Mouse (Mus musculus): ENCODE results near the gene Gps2. TPM values are rescaled to one million over a fixed set of nuclear protein-coding genes. Genes with fewer than 3 reads are reported as not detected.

Gene Gps2
- 84.5 and 85.1 TPM in 2 replicates for polyA plus RNA-seq (2015; fragmentation: Nextera tagmentation; extraction: Ambion mirVana)

DNA sequence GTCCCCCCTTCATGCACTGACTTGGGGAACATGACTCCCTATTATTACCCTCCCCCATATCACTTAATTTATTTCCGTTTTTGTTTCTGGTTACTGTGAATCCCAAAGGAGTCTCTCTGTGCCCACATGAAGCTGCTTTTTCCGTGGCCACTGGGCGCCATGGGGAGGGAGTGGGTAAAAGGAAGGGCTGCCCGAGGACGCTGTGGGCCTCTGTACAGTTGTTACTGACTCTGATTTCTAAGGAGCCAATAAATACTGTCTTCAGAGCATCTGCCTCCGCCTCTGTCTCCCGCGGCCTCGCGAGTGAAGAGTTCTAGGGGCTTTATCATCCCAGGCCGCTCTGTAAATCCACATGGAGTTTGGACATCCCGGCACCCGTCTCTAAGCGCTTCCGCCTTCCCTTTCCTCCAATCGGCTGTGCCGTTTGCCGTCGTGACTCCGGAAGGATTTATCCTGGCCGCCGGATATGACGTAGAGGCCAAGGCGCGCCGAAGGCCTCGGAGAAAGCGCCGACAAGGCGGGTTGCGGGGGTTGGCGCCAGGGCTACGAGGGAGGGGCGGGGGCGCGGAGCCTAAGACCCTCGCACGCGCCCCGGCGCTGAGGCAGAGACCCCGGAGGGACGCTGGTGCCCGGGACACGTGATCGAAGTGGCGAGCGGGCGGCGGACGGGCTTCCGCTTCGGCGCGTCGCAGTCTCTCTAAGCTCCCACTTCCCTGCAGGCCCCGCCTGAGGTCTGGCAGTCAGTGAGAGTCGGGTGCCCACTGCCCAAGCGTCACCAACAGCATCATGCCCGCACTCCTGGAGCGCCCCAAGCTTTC, at the start of gene Gps2:
TSS of gene Gps2 (plus strand) at position 335 of the 818 bp plus-strand sequence.
- ATAC-seq (ENCODE audit: insufficient number of reproducible peaks, low FRiP score, low TSS enrichment, low read depth) = peak; percentile 89

DNA sequence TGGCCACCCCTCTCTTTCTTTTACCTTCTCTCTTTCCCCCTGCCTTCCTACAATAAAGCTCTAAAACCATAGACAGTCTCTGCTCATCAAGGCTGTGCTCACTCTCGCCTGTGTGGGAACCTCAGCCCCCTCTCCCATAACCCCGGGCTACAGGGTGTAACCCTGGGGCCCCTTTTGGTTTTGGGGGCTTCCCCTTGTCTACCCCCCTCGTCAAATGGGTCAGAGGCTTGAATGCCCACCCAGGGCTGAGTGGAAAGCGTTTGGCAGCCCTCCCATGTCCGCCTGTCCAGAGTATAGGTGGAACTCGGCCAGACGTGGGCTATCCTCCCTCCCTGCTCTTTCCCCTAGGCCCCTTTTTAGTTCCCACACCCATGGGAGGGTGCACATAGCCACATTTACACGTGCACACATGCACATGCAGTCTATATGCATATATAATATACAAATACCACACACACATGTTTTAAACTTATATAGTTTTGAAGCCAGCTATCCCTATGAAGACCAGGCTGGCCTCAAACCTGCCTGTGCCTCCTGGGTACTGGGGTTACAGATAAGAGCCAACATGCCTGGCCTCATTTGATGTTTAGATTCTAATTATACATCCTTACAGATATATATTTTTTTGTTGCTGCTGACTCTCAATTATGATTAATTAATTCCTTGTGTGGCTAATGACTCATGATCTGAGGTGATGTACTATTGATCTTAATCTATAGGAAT, 49.4 kb upstream of the Gps2 start:
- no peak for ATAC-seq (ENCODE audit: insufficient number of reproducible peaks, low FRiP score, low TSS enrichment, low read depth)
- H3K27ac ChIP-seq (replicated peaks) = no peak overlapping the region
- peaks cover 5% of the 10 kb centered on the region; the same call in 1 of the 2 replicates for H3K4me1 ChIP-seq
- no peaks in the 10 kb centered on the region for H3K27me3 ChIP-seq
- H3K4me3 ChIP-seq (replicated peaks) = no peak overlapping the region
- H3K4me2 ChIP-seq (replicated peaks) = no peak overlapping the region
- H3K9ac ChIP-seq = no peak overlapping the region
- WGBS = 47% methylated on average over 8 of the region's 8 CpGs
- H3K36me3 ChIP-seq = no peaks in the 10 kb centered on the region
- H3K9me3 ChIP-seq (replicated peaks) = no peaks in the 10 kb centered on the region

More for the DNA sequence above, at the start of gene Gps2:
- no peaks in the 10 kb centered on the region for H3K9me3 ChIP-seq (replicated peaks)
- H3K4me3 ChIP-seq (replicated peaks) = peak within 1 kb of the TSS; percentile 75
- H3K36me3 ChIP-seq = peaks cover 85% of the 10 kb centered on the region
- H3K4me1 ChIP-seq = peaks cover 37% of the 10 kb centered on the region
- H3K27me3 ChIP-seq = no peaks in the 10 kb centered on the region
- H3K4me2 ChIP-seq (replicated peaks) = peak within 1 kb of the TSS; percentile 89
- peak within 1 kb of the TSS; percentile 92 for H3K27ac ChIP-seq (replicated peaks)
- H3K9ac ChIP-seq = peak within 1 kb of the TSS; percentile 80
- 1% methylated on average over 61 of the region's 61 CpGs for WGBS

DNA sequence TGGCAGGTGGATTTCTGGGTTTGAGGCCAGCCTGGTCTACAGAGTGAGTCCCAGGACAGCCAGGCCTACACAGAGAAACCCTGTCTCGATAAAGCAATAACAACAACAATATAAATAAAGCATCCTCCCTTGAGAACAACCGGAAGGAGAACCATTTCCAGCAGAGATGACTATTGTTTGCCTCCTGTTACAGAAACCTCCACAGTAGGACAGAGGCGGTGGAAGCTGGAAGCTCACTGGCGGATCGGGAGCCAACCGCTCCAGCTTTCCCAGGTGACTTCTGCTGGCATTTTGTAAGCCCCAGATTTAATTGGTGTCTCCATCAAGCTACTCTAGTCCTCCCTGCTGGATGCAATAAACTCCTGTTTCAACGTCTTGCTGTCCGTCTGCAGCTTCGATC, 48.1 kb upstream of the Gps2 start:
- Histone ChIP-seq H3K36me3 (no peaks in the 10 kb centered on the region), H3K27me3 (no peaks in the 10 kb centered on the region), H3K4me3 (replicated peaks) (no peak overlapping the region), H3K9ac (no peak overlapping the region), H3K4me1 (peaks cover 5% of the 10 kb centered on the region; the same call in 1 of the 2 replicates), H3K4me2 (replicated peaks) (no peak overlapping the region), H3K27ac (replicated peaks) (no peak overlapping the region), H3K9me3 (replicated peaks) (no peaks in the 10 kb centered on the region)
- WGBS = 78% methylated on average over 9 of the region's 9 CpGs
- no peak for ATAC-seq (ENCODE audit: insufficient number of reproducible peaks, low FRiP score, low TSS enrichment, low read depth)

DNA sequence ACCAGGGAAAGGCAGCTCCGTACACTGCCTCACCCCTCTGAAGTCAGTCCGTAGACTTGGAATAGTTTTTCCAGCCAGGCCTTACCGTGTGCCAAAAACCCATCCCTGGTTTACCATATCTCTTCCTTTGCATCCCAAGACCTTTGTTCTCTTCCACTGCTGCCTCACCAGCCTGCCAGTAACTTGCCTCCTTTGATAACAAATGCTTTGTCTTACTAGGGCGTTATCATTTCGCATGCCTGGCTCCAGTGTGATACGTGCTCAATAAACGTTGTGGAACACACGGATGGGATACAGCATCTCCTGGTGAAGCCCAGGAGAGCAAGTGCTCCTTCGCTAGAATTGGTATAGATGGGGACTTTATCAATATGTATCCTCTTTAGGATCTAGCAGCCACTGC, 46.4 kb upstream of the Gps2 start:
- Histone ChIP-seq H3K9me3 (replicated peaks) (no peaks in the 10 kb centered on the region), H3K9ac (no peak overlapping the region), H3K4me3 (replicated peaks) (no peak overlapping the region), H3K27me3 (no peaks in the 10 kb centered on the region), H3K4me2 (replicated peaks) (no peak overlapping the region), H3K36me3 (no peaks in the 10 kb centered on the region), H3K4me1 (peaks cover 5% of the 10 kb centered on the region; the same call in 1 of the 2 replicates), H3K27ac (replicated peaks) (no peak overlapping the region)
- ATAC-seq (ENCODE audit: insufficient number of reproducible peaks, low FRiP score, low TSS enrichment, low read depth) = no peak
- 74% methylated on average over 9 of the region's 9 CpGs for WGBS

DNA sequence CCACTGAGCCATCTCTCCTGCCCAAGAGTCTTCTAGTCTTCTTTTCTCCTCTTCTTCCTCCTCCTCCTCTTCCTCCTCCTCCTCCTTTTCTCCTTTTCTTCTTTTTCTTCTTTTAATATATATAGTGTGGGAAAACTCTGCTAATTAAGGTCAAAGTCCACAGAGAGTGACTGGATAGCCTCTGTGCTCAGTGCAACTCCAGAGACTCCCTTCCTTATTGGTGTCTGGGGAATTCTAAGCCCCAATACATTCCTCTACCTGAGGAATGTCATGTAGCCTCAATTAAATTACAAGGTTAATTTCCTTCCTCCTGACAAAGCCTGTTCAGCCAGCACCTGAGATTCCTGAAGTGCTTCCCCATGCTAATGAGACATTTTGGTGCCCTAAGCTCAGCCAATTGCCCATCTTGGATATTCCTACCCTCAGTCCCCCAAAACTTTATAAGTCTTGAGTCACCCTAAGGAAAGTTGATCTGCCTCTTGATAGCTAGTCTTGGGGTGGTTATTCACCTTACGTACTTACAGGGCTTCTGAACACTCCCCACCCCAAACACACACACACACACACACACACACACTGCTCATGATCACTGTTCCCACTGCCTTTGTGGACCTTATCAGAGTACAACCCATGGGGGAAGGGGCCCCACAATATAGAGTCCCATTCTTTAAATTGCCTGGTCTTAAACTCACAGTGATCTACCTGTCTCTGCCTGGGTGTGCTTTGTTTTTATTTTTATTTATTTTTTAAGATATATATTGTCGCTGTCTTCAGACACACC, 43.2 kb upstream of the Gps2 start:
- ATAC-seq (ENCODE audit: insufficient number of reproducible peaks, low FRiP score, low TSS enrichment, low read depth) = no peak
- no peak overlapping the region for H3K4me2 ChIP-seq (replicated peaks)
- WGBS = 87% methylated on average over 2 of the region's 2 CpGs

DNA sequence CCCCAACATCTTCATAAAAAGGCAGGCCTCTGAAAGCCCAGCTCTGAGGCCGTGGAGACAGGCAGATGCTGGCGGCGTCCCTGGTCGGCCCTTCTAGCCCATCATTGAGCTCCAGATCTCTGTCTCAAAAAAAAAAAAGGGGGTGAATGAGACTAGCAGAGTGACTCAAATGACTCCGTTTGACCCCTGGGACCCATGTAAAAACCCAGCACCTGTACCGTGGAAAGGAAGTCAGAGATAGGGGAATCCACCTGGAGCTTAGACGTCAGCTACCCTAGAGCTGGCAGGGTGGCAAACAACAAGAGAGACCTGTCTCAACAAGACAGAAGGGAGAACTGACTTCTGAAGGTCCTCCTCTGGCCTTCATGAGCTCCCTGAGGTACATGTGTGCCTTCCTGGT, 41.9 kb upstream of the Gps2 start:
- WGBS = 82% methylated on average over 7 of the region's 7 CpGs
- Histone ChIP-seq H3K9ac (no peak overlapping the region), H3K36me3 (no peaks in the 10 kb centered on the region), H3K9me3 (replicated peaks) (no peaks in the 10 kb centered on the region), H3K4me2 (replicated peaks) (no peak overlapping the region), H3K4me3 (replicated peaks) (no peak overlapping the region), H3K4me1 (peaks cover 16% of the 10 kb centered on the region), H3K27me3 (no peaks in the 10 kb centered on the region), H3K27ac (replicated peaks) (no peak overlapping the region)
- ATAC-seq (ENCODE audit: insufficient number of reproducible peaks, low FRiP score, low TSS enrichment, low read depth) = no peak

More for the DNA sequence above, 43.2 kb upstream of the Gps2 start:
- Histone ChIP-seq H3K27ac (replicated peaks) (no peak overlapping the region), H3K9me3 (replicated peaks) (no peaks in the 10 kb centered on the region), H3K4me1 (peaks cover 3% of the 10 kb centered on the region), H3K4me3 (replicated peaks) (no peak overlapping the region), H3K27me3 (no peaks in the 10 kb centered on the region), H3K9ac (no peak overlapping the region), H3K36me3 (no peaks in the 10 kb centered on the region)

DNA sequence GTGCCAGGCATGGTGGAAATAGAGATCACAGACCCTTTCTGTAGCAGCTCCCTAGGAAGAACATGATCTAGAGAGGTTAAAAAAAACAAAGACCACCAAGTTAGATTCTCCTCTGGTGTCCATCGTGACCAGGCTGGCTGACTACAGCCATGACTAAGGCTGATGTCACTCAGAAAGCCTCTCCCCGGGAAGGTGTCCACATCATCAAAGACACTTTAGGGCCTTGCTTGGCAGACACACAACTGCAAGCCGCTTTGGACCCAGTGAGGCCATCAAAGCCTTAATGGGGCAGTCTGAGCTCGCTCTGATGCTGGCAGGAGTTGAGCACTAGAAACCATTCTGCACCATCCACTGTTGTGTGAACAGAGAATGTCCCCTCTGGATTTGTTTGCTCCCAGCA, 41.2 kb upstream of the Gps2 start:
- Histone ChIP-seq H3K9me3 (replicated peaks) (no peaks in the 10 kb centered on the region), H3K27ac (replicated peaks) (no peak overlapping the region), H3K4me2 (replicated peaks) (no peak overlapping the region), H3K4me1 (peaks cover 23% of the 10 kb centered on the region), H3K27me3 (no peaks in the 10 kb centered on the region), H3K36me3 (no peaks in the 10 kb centered on the region), H3K9ac (no peak overlapping the region), H3K4me3 (replicated peaks) (no peak overlapping the region)
- WGBS = 78% methylated on average over 4 of the region's 4 CpGs
- no peak for ATAC-seq (ENCODE audit: insufficient number of reproducible peaks, low FRiP score, low TSS enrichment, low read depth)

DNA sequence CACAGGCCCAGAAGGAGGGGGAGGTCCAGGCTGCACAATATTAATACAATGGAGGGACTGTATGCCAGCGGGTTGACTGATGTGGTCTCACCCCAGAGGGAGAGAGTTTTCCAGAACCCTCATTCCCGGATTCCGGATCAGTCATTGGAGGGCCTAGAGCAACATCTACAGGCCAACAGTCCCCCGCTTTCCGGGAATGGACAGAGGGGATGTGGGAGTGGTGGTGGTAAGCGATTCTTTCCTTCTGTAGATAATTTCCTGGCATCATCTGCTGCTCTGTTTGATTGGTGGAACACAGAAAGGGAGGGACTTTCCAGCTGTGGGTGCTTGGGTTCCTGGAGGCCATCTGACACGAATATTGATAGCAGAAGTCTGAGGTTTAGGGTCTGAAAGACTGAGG, 37.5 kb upstream of the Gps2 start:
- peak; percentile 52 for ATAC-seq (ENCODE audit: insufficient number of reproducible peaks, low FRiP score, low TSS enrichment, low read depth)
- 22% methylated on average over 7 of the region's 7 CpGs for WGBS
- H3K9me3 ChIP-seq (replicated peaks) = no peaks in the 10 kb centered on the region
- no peak overlapping the region for H3K4me3 ChIP-seq (replicated peaks)
- peak overlapping the region; percentile 94 for H3K27ac ChIP-seq (replicated peaks)
- H3K9ac ChIP-seq = no peak overlapping the region
- no peaks in the 10 kb centered on the region for H3K36me3 ChIP-seq
- H3K4me2 ChIP-seq (replicated peaks) = peak overlapping the region; percentile 88
- no peaks in the 10 kb centered on the region for H3K27me3 ChIP-seq
- peaks cover 57% of the 10 kb centered on the region for H3K4me1 ChIP-seq

- Histone ChIP-seq H3K4me1 (peaks cover 64% of the 10 kb centered on the region), H3K4me2 (replicated peaks) (peak overlapping the region; percentile 88), H3K9ac (0 out of 2 replicates have a peak overlapping the region, but pooled peaks have one; percentile 9), H3K36me3 (no peaks in the 10 kb centered on the region), H3K4me3 (replicated peaks) (peak overlapping the region; percentile 26), H3K9me3 (replicated peaks) (no peaks in the 10 kb centered on the region), H3K27ac (replicated peaks) (peak overlapping the region; percentile 94), H3K27me3 (no peaks in the 10 kb centered on the region)
- whole genome bisulfite sequencing = 2% methylated on average over 12 of the region's 12 CpGs
- ATAC-seq (ENCODE audit: insufficient number of reproducible peaks, low FRiP score, low TSS enrichment, low read depth) = peak; percentile 36; the same call in 1 of the 2 replicates
Observed at GRCm38 (mm10) chr11:69876867-69877266, 36.8 kb upstream of the Gps2 start.

GRCm38 (mm10) chr11:69877878-69878277, 35.8 kb upstream of the Gps2 start, which contains the start of gene Tmem95:
Gene Tmem95 (minus strand): TSS chr11:69878018.
- H3K4me3 ChIP-seq (replicated peaks) = peak within 1 kb of the TSS; percentile 26
- ATAC-seq (ENCODE audit: insufficient number of reproducible peaks, low FRiP score, low TSS enrichment, low read depth) = no peak
- peaks cover 65% of the 10 kb centered on the region for H3K4me1 ChIP-seq
- H3K9ac ChIP-seq = 0 out of 2 replicates have a peak within 1 kb of the TSS, but pooled peaks have one; percentile 9
- 71% methylated on average over 11 of the region's 11 CpGs for WGBS
- no peaks in the 10 kb centered on the region for H3K9me3 ChIP-seq (replicated peaks)
- no peaks in the 10 kb centered on the region for H3K27me3 ChIP-seq
- H3K4me2 ChIP-seq (replicated peaks) = peak within 1 kb of the TSS; percentile 88
- no peaks in the 10 kb centered on the region for H3K36me3 ChIP-seq
- H3K27ac ChIP-seq (replicated peaks) = peak within 1 kb of the TSS; percentile 94

- Histone ChIP-seq H3K27ac (replicated peaks) (peak overlapping the region; percentile 94), H3K27me3 (no peaks in the 10 kb centered on the region), H3K4me1 (peaks cover 65% of the 10 kb centered on the region), H3K36me3 (no peaks in the 10 kb centered on the region), H3K9ac (no peak overlapping the region), H3K4me3 (replicated peaks) (no peak overlapping the region; the same call in 1 of the 2 replicates), H3K4me2 (replicated peaks) (peak overlapping the region; percentile 88), H3K9me3 (replicated peaks) (no peaks in the 10 kb centered on the region)
- no peak for ATAC-seq (ENCODE audit: insufficient number of reproducible peaks, low FRiP score, low TSS enrichment, low read depth)
- 56% methylated on average over 3 of the region's 3 CpGs for WGBS
Observed at GRCm38 (mm10) chr11:69878399-69878798, 35.3 kb upstream of the Gps2 start.
